Mouse (Mus musculus): ENCODE data around the gene Ephb2.

Gene Ephb2

DNA sequence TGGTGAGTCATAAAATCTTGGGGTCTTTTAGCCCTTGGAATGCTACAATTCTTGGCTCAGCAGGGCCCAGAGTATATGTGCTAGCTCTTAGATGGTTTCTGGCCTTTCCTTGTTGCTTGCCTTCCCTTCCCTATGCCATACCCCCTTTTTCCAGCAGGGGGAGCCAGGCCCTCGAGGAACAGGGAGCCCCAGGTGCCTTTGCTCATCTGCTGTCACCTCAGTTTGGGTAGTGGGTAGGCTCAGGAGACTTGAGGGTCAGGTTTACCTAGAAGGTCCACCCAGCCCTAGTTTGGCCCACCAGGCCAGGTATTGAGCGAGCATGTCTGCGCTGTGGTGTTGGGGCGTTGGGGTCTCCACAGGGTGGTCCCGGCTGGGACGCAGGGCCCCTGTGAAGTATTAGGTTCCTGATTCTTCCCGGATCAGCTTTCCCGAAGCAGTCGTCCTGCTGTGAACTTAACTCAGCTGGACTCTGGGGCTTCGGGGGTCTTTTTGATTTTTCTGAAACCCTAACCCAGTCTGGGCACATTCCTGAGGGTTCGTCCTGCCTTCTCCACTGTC is 186.8 kb downstream of the Ephb2 start:
- peak; percentile 80 for DNase-seq

DNA sequence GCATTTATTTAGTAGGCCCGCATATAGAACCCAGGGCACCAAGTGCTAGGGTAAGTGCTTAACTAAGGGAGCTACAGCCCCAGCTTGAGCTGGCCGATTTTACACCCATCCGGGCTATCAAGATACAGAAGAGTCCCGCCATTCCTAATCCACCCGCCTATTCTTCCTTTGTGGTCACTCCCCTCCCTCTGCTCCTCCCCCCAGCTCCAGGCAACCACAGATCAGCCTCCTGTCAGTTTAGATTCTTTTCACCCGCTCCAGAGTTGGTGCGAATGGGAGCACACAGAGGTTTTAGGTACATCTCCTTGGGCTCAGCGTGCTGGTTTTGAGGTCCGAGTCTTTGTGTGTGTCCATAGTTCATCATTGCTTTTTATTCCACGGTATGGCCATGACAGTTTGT is 196.9 kb downstream of the Ephb2 start:
- DNase-seq = no peak

DNA sequence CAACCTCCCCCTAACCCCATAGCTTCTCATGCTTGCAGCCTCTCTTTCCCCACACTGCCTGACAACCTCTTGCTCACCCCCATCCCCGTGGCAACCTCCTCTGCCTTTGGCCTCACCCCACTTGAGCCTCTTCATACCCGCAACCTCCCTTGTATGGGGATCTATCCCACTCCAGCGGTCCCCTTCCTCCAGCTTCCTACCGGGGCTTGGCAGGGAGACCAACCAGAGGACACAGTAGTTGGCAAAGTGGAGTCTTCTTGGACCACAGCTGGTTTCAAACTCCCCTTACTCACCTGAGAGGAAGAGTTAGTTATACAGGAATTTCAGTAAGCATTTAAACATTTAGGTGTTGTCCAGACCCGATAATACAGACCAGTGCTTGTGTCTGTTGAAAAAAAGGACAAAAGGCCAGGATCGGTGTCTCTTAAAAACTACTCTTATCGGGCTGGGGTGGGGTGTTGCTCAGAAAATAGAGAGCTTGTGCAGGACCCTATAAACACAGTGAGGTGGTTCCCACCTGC is 197.5 kb downstream of the Ephb2 start:
- DNase-seq = no peak

DNA sequence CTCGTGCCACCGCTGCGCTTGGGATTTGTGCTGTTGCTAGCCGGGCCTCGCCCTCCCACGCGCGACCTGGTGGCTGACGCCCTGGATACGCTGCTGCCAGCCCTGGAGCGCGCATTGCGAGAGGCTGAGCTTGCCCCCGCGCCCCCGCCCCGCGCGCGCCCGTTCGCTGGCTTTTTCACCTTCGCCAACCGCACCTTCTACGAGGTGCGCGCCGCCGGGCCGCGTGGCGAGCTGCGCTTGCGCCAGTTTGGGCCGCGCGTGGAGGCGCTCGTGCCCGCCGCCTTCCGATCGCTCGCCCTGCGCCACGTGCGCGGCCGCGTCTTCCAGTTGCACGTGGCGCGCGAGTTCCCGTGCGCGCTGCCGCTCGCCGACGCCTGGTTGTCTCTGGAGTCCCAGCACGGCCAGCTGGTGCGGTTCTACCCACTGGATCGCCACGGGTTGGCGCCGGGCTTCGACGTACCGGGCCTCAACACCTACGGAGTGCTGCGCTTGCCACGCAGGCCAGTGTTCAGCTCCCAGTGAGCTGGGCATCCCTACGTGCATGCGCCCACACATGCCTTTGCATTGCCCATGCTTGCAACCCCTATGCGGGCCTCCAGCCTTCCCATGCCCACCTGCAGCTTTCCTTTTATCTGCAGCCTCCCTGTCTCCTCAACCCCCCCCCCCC is 198.1 kb downstream of the Ephb2 start:
- peak; percentile 52 for DNase-seq

DNA sequence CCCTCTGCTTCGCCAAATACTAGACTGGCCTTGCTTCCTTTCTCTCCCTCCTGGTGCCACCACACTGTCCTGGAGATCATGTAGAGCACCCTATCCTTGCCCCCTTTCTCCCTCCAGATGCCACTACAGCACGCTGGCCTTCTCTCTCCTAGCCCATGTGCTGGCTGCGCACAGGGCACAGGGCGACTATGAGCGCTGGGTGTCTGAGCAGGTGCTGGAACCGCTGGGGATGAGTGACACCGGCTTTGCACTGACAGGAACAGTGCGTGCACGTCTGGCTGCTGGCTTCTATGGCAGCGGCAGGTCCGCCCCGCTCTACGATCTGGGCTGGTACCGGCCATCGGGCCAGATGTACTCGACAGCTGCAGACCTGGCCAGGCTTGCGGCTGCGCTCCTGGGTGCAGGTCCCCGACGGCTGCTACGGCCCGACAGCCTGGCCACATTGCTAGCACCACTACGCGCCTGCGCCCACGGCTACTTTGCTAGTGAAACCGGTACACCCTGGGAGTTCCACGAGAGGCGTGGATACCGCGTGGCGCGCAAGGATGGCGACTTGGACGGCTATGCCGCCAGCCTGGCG is 198.7 kb downstream of the Ephb2 start:
- no peak for DNase-seq

DNA sequence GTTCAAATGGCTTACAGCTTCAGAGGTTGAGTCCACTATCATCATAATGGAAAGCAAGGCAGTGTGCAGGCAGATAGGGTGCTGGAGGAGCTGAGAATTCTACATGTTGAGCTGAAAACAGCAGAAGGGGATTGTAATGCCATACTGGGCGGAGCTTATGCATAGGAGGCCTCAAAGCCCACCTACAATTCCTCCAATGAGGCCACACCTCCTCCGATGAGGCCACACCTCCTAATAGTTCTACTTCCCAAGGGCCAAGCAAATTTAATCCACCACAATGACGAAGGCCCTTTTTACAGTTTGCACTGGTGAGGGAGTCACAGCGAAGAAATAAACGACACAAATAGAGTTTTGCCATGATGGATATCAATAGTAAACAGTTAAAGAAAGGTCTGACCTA is 199.3 kb downstream of the Ephb2 start:
- no peak for DNase-seq

DNA sequence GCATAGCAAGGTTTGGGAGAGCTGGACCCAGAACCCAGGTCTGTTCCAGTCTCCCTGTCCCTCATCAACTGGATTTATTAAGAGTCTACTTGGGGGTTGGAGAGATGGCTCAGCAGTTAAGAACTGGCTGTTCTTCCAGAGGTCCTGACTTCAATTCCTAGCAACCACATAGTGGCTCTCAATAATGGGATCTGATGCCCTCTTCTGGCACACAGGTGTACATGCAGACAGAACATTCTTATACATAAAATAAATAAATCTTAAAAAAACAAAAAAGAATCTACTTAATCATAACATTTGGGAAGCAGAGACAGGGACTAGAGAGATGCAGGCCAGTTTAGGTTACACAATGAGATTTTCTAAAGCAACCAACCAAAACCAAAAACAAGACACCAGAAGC is 199.8 kb downstream of the Ephb2 start:
- DNase-seq = no peak

DNA sequence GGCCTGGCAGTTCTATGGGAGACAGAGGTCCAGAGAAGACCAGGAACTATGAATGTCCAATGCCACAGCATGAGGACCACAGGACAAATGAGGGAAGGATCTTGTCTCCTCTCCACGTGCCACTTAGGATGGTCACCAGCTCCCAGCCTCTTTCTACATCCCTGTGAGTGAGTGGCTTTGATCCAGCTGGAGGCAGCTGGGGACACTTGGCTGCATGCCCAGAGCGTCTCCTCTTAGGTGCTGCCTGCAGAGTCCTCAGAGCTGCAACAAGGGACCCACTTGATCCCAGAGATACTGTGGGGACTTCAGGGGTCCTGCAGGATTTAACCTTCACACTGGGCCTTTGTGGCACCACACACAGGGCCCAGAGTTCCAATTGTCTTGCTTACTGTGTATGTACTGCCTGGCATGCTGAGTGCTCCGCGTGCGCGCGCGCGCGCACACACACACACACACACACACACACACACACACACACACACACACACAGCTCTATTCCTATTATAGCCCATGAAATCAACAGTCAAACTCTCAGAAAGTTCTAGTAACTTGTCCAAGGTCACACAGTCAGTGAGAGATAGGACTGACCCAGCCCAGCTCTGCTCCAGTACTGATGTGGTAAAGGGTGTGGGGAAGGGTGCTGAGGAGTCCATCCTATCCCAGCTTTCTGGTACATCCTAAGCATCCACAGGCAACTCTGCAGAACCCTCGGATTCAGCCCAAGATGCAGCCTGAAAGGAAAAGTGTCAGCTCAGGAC is 204.4 kb downstream of the Ephb2 start:
- DNase-seq = no peak

DNA sequence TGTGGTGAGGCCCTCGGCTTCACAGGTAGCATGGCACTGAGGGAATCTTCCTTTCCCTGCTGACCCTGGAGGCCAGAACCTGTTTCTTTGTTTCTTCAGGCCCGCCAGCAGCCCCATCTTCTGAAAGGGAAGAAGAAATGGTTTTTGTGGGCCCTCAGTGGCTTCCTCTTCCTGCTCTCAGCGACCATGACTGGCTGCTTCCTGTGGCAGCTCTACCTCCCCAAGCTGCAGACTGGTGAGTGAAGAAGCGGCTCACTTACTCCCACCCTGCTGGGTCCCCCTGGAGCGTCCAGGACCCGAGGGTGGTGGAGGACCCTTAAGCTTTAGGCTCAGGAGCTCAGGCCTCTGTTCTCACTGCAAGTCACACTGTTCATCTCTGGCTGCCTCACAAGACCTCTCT is 209.2 kb downstream of the Ephb2 start:
- DNase-seq = no peak

DNA sequence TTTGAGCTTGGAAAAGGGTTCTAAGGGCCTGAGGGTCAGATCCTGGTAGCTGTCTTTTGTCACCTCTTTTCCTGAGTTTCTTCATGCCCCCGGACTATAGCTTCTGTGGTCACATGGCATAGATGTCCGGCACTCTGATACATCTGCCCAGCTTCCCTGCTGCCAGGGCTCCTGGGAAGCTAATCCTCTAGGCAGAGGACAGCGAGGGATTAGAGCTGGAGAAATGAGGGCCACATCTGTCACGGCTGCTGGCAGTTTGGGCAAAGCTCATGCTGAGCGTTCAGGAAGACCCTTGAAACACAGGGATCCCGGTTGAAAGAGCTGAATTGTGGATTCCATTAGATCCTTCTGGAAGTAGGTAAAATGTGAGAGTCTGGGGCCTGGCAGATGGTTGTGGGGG is 213.4 kb downstream of the Ephb2 start, which contains the start of gene Lactbl1:
Gene Lactbl1, plus strand, starts transcription at position 234 of the 400 bp plus-strand sequence.
- no peak for DNase-seq

DNA sequence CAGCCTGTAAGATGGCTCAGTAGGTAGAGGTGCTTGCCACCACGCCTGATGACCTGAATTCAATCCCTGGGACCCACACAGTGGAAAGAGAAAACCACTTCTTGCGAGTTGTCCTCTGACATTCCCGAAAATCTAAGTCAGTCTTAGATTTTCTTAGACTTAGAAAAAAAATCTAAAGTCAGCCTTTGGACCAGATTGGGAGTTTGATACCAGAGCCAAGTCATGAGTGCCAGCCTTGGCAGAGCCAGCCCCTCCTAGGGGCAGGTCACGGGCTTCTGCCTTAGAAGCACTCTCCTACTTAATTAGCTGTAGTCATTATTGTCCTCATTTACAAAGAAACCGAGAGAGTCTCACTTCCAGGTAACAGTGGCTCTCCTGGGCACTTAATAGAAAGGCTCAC is 213.8 kb downstream of the Ephb2 start:
- DNase-seq = no peak

DNA sequence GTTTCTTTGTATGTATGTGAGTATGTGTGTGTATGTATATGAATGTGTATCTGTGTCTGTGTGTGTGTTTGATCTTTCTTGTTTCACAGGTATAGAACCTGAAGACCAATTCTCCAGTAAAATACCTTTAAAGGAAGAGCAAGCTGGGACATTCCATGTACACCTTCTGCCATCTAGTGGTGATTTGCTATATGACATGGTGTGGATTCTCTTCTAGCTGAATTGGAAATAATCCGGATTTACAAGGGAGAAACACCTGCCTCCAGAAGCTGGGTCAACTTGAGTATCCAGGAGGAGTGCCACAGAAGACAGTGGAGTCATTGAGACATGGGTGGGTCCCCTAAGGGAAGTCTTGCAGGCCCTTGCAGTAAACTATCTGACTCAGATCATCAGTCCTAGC is 214.5 kb downstream of the Ephb2 start:
- DNase-seq = peak; percentile 39

DNA sequence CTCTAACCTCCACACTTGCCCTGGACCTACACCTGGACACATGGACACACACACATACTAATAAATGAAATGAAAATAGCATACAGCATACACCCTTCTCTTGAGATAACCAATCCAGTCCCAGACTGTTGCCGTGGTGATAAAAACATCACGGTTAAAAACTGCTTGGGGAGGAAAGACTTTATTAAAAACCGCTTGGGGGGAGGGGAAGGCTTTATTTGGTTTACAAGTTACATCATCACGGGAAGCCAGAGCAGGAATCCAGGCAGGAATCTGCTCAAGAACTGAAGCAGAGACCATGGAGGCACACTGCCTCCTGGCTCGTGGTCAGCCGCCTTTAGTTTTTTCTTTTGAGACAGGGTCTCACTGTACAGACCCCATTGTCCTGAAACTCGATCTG is 222.1 kb downstream of the Ephb2 start:
- DNase-seq = no peak

DNA sequence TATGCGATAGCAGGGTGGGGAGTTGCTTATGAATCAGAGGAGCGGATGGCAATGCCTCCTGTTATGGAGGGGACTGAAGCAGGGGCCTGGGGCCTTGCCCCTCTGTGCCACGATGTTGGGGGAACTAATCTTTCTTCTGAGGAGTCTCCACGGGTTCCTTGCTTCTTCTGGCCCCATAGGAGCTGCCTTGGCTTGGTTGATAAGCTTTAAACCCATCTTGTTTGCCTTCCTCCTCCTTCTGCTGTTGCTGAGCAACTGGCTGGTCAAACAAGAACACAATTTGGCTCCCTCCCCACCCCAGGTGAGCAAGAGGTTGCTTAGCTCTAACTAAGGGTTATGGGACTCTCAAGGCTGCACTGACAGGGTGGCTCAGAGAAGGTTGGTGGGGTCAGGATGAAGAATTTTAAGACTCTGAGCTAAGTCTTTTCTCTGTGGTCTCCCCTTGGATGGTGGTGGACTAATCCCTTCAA is 225.4 kb downstream of the Ephb2 start, which contains the start of gene Tex46:
Gene Tex46, plus strand, starts transcription at position 51 of the 470 bp plus-strand sequence.
- no peak for DNase-seq

DNA sequence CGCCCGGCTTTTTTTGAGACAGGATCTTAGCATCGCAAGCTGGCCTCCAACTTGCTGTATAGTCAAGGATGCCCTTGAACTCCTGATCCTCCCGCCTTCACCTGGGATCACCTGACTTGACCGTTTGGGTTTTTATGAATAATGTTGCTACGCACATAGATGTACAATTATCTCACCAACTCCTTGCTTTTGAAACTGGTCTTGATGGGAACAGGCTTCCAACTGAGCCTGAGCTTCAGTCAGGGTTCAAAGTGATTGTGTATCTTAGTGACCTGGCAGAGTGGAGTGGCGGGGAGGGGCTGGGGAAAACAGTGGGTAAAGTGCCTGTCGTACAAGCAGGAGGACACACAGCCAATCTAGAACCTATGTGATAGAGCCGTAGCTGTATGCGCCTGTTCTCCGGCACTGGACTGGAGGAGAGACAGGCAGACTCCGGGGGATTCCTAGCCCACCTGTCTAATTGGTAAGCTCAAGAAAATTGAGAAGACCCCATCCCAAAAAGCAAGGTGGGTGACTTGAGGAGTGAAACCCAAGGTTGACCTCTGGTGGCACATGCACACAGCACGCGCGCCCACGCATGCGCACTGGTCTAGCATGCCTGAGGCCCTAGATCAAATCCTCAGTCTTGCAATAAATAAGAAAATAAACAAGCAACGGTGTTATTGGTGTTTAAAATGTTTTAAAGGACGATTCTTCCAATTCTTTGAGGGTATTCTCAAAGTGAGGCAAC is 229.9 kb downstream of the Ephb2 start:
- DNase-seq = no peak

DNA sequence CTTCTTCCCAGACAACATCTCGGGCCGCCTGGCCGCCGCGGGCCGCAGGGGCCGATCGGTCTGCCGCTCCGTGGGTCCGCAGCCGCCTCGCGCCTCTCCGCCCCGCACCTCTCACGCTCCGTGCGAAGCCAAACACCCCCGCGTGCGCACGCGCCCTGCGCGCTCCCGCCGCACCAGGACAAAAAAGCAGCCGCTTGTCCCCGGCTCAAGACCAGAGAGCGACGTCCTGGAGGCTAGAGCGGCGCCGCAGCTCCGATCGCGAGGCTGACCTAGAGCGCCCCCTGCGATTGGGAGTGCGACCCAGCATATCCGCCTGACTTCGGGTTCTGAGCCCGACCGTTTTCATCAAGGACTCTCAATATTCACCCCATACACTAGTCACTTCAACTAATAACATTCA is 233.2 kb downstream of the Ephb2 start, which contains the start of gene Kdm1a:
Gene Kdm1a, minus strand, starts transcription at position 156 of the 400 bp plus-strand sequence.
- DNase-seq = peak; percentile 94

DNA sequence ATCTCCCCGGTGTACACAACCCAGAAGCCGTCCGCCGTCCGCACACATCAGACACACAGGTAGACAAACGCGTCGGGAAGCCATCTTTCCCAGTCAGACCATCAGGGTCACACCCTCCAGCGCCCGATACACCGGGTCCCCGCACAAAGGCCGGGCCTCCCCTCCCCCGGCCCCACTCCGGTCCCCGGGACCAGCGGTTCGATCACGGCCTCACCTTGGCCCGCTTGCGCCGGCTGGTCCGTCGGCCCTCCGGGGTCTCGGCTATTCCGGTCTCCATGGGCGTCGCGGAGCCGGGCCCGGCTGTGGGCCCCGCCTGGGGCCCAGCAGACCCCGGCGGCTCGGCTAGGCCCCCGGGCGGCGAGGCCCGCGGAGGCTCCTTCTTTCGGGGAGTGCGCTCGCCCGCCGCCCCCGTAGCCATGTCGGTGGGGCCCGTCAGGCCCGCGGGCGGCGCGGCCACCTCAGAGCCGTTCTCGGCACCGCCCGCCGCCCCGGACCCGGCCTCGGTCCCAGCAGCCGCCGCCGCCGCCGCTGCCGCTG is 233.7 kb downstream of the Ephb2 start:
- peak; percentile 47 for DNase-seq

DNA sequence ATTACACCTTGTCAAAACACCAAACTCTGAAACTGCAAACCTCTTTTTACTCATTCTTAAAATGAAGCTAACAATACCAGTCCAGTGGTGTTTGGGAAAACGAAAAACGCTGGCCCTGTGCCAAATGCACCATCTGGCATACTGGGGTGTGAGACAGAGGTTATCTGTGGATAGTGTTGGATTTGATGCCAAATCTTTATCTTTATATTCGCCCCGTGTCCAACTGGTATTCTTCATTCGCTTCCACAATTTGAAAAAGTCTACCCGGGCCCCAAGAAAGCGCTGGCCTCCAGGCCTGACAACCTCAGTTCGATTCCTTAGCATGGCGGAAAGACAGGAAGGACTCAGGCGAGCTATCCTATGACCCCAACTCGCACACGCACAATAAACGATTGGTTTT is 234.3 kb downstream of the Ephb2 start:
- peak; percentile 62 for DNase-seq

DNA sequence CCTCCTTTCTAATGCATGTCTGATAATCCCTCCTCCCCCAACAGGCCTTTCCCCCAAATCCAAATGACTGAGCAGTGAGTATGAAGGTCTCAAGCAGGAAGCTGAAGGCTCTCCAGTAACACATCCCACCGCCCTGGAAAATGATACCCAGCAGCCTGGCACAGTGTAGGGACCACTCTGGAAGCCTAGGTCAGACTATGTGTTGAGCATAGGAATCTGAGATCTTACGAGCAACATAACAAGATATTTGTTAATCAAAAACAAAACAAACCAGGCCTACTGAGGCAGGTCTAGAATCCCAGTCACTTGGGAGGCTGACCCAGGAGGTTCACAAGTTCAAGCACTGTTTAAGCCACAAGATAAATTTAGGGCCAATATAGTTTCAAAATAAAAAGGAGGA is 235.3 kb downstream of the Ephb2 start:
- no peak for DNase-seq

DNA sequence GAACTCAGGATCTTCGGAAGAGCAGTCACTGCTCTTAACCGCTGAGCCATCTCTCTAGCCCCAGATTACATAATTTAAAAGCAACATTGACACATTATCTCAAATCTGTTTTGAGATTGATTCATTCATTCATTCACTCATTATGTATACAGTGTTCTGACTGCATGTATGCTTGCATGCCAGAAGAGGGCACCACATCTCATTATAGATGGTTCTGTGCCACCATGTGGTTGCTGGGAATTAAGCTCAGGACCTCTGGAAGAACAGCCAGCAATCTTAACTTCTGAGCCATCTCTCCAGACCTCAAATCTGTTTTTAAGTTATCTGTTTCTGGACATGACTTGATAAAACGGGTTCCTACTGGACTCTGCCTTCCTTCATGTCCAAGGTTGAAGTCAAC is 235.9 kb downstream of the Ephb2 start:
- no peak for DNase-seq

DNA sequence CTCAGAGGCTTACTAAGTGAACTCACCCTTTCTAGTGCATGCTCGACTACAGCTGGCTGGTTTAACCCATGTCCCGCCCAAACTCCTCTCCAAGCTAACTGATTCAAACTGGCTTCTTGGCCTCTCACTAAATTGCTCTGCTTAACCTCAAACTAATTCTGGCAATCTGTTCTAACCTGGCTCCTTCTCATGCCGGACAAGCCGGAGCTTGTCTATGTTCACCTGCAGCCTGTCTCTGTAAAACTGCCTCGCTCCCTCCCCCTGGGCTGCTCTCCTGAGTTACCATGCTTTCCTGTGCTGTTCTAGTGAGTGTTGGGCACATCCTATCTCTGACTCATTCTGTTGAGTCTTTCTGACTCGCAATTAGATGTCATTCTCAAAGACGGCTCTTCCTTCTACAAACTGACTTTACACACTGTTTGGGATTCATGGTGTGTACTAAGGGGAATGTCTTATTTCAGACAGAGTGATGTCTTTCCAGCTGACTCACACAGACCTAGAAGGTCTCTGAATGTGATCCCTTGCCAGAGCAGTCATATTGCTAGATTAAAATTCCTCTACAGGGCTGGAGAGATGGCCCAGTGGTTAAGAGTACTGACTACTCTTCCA is 237.4 kb downstream of the Ephb2 start:
- DNase-seq = no peak

Data from cerebellum, adult 9-11 months (tissue).